Mouse (Mus musculus) heart, embryonic 15.5 days (tissue): ENCODE measurements around the gene Kcnmb4. TPM values are rescaled to one million over a fixed set of nuclear protein-coding genes. Genes with fewer than 3 reads are reported as not detected.
A peak's percentile ranks its signal among the peaks of the same experiment; 100 is the strongest.

Experiments used
- ATAC-seq: fragments of 200-750 bp; cut with Nextera tagmentation; replicated peaks from 2 replicates; pipeline ENCODE4 v1.8.0; 2017; ENCODE audit warnings: low read depth, moderate TSS enrichment; ENCODE audit not compliant: insufficient number of reproducible peaks, insufficient read depth, low FRiP score
- H3K27ac ChIP-seq: fragments of 300-500 bp; sonication (generic); 2 replicates; pipeline ENCODE4 v1.5.1; 2015; ENCODE audit warnings: mild to moderate bottlenecking, inconsistent platforms
- H3K27me3 ChIP-seq: fragments of 300-500 bp; sonication (generic); 2 replicates; pipeline ENCODE4 v1.6.1; 2015; ENCODE audit warnings: inconsistent platforms
- H3K36me3 ChIP-seq: fragments of 300-500 bp; sonication (generic); 2 replicates; pipeline ENCODE4 v1.6.1; 2015; ENCODE audit warnings: mild to moderate bottlenecking, inconsistent platforms
- H3K4me1 ChIP-seq: fragments of 300-500 bp; sonication (generic); replicated peaks from 2 replicates; pipeline ENCODE4 v1.6.1; 2015; ENCODE audit warnings: inconsistent platforms
- H3K4me2 ChIP-seq: fragments of 300-500 bp; sonication (generic); 2 replicates; pipeline ENCODE4 v1.6.1; 2015; ENCODE audit warnings: inconsistent platforms, mild to moderate bottlenecking, moderate library complexity
- H3K4me3 ChIP-seq: fragments of 300-500 bp; sonication (generic); 2 replicates; pipeline ENCODE4 v1.5.1; 2015; ENCODE audit warnings: mild to moderate bottlenecking, inconsistent platforms
- H3K9ac ChIP-seq: fragments of 300-500 bp; sonication (generic); 2 replicates; pipeline ENCODE4 v1.6.1; 2015; ENCODE audit warnings: mild to moderate bottlenecking, inconsistent platforms
- H3K9me3 ChIP-seq: fragments of 300-500 bp; sonication (generic); replicated peaks from 2 replicates; pipeline ENCODE4 v1.6.1; 2016; ENCODE audit warnings: inconsistent platforms
- WGBS: fragments of 180-500 bp; shearing (Covaris S2); methylation state at CpG from one replicate; pipeline ENCODE4 v1.1.7; 2015; ENCODE audit warnings: mixed read lengths; 5-methylcytosine and 5-hydroxymethylcytosine counted together
- polyA plus RNA-seq: library from polyadenylated mRNA; unstranded; fragments of >200 nt; fragmentation: Nextera tagmentation; extraction: Ambion mirVana; gene quantifications from 2 replicates; pipeline ENCODE4 v1.2.1, GENCODE M21; 2015

The Kcnmb4 gene
- polyA plus RNA-seq, 1 experiment from 2014 or later: 3.7 TPM

DNA sequence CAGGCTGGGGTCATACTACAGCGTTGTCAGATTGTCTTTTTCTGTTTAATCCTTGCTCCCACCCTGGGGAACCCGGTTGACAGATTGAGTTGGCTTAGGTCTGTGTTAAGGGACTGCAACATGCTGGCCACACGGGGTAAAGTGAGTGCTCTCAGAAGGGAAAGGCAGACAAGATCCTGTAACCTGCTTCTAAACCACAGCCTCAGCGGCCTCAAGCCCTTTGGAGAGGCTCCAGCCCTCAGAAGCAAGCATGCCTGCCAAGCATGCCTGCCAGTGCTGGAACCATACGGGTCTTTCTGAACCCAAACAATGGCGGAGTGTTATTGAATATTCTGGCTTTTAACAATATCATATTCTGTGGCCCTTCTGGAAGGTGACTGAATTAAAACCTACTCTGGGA is 48.8 kb downstream of the Kcnmb4 start:
- Histone ChIP-seq H3K36me3 (no peaks in the 10 kb centered on the region), H3K4me3 (no peak overlapping the region), H3K27me3 (no peaks in the 10 kb centered on the region), H3K9me3 (no peaks in the 10 kb centered on the region), H3K4me2 (no peak overlapping the region), H3K27ac (no peak overlapping the region), H3K9ac (no peak overlapping the region), H3K4me1 (no peaks in the 10 kb centered on the region)
- no peak for ATAC-seq
- WGBS: 79% methylated on average over 6 of the region's 6 CpGs

DNA sequence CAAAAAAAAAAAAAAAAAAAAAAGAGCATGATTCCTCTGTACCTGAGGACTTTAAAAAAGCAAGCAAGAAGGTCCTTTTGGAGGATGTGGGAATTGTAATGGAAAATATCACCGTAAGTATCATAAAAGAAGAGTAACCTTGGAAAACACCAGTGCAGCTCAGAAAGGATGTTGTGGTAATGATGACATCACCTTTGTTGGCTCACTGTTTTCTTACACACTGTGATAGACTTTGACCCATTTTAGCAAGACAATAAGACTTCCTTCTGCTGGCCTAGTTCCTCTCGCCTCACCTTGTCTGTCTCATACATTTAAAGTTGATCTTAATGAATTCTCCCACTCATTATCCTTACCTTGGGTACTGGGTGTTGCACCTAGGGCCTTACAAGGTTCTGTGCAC is 51.1 kb downstream of the Kcnmb4 start:
- no peaks in the 10 kb centered on the region for H3K36me3 ChIP-seq
- WGBS: 87% methylated on average over 2 of the region's 2 CpGs
- H3K9me3 ChIP-seq: no peaks in the 10 kb centered on the region
- H3K4me3 ChIP-seq: no peak overlapping the region
- H3K27ac ChIP-seq: no peak overlapping the region
- no peaks in the 10 kb centered on the region for H3K4me1 ChIP-seq
- no peak overlapping the region for H3K9ac ChIP-seq
- ATAC-seq: no peak
- no peak overlapping the region for H3K4me2 ChIP-seq
- H3K27me3 ChIP-seq: no peaks in the 10 kb centered on the region

DNA sequence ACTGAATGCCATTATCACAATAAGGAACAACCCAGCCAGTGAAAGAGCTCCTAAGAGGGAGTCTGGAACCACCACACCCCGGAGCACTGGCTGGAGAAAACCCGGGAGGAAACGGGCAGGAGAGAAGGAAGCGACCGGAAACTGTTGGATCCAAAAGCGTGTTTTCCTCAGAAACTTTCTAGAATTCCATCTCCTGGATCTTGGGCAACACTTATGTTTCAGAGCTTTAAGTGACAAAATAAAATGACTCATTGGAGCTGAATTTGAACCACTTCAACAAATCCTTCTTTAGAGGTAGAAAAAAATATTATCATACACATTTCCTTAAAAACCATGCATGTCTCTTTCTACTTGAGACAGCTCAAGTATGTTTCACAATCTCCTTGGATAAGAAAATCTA is 52.7 kb downstream of the Kcnmb4 start:
- Histone ChIP-seq H3K36me3 (no peaks in the 10 kb centered on the region), H3K4me3 (no peak overlapping the region), H3K27me3 (no peaks in the 10 kb centered on the region), H3K4me2 (no peak overlapping the region), H3K4me1 (no peaks in the 10 kb centered on the region), H3K9me3 (no peaks in the 10 kb centered on the region), H3K27ac (no peak overlapping the region), H3K9ac (no peak overlapping the region)
- no peak for ATAC-seq
- 82% methylated on average over 6 of the region's 6 CpGs for WGBS

- H3K4me3 ChIP-seq: no peak overlapping the region
- H3K27ac ChIP-seq: no peak overlapping the region
- H3K4me2 ChIP-seq: peak overlapping the region; percentile 40
- H3K36me3 ChIP-seq: no peaks in the 10 kb centered on the region
- 54% methylated on average over 24 of the region's 24 CpGs for WGBS
- H3K9me3 ChIP-seq: no peaks in the 10 kb centered on the region
- no peak; the same call in 1 of the 2 replicates for ATAC-seq
- H3K27me3 ChIP-seq: no peaks in the 10 kb centered on the region
- no peaks in the 10 kb centered on the region for H3K4me1 ChIP-seq
- no peak overlapping the region for H3K9ac ChIP-seq
Measured at GRCm38 (mm10) chr10:116418121-116418726, 55.5 kb downstream of the Kcnmb4 start.

DNA sequence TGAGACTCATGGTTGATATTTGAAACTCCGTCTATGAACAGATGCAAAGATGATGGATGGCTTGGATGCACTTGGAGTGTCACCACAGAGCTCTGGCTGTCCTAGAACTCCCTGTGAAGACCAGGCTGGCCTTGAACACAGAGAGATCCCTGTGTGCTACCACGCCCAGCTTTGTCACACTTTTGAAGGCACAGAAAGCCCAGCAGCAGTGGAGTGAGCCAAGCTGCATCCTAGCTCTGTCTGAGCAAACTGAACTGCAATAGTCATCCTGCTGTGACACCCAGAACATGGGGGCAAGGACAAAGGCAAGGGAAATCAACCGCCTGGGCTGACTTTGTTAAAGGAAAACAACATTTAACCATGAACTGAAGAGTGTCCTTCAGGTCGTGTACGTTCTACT is 57.0 kb downstream of the Kcnmb4 start:
- no peaks in the 10 kb centered on the region for H3K4me1 ChIP-seq
- no peak overlapping the region for H3K9ac ChIP-seq
- no peaks in the 10 kb centered on the region for H3K27me3 ChIP-seq
- no peak overlapping the region for H3K27ac ChIP-seq
- ATAC-seq: no peak
- no peak overlapping the region for H3K4me2 ChIP-seq
- H3K9me3 ChIP-seq: no peaks in the 10 kb centered on the region
- H3K4me3 ChIP-seq: no peak overlapping the region
- WGBS: 49% methylated on average over 5 of the region's 5 CpGs
- H3K36me3 ChIP-seq: no peaks in the 10 kb centered on the region

GRCm38 (mm10) chr10:116416142-116416541 is 57.5 kb downstream of the Kcnmb4 start:
- no peak overlapping the region for H3K9ac ChIP-seq
- H3K27ac ChIP-seq: no peak overlapping the region
- WGBS: 70% methylated on average over 6 of the region's 6 CpGs
- H3K4me2 ChIP-seq: no peak overlapping the region
- no peaks in the 10 kb centered on the region for H3K9me3 ChIP-seq
- no peak overlapping the region for H3K4me3 ChIP-seq
- no peaks in the 10 kb centered on the region for H3K36me3 ChIP-seq
- H3K27me3 ChIP-seq: no peaks in the 10 kb centered on the region
- H3K4me1 ChIP-seq: no peaks in the 10 kb centered on the region
- ATAC-seq: no peak

- WGBS: 21% methylated on average over 9 of the region's 9 CpGs
- H3K4me3 ChIP-seq: no peak overlapping the region
- H3K4me2 ChIP-seq: 0 out of 2 replicates have a peak overlapping the region, but pooled peaks have one; percentile 7
- no peak for ATAC-seq
- no peak overlapping the region for H3K27ac ChIP-seq
- H3K9ac ChIP-seq: no peak overlapping the region
- H3K36me3 ChIP-seq: no peaks in the 10 kb centered on the region
- no peaks in the 10 kb centered on the region for H3K27me3 ChIP-seq
- no peaks in the 10 kb centered on the region for H3K4me1 ChIP-seq
- H3K9me3 ChIP-seq: no peaks in the 10 kb centered on the region
Measured at GRCm38 (mm10) chr10:116410826-116411225, 62.9 kb downstream of the Kcnmb4 start.

DNA sequence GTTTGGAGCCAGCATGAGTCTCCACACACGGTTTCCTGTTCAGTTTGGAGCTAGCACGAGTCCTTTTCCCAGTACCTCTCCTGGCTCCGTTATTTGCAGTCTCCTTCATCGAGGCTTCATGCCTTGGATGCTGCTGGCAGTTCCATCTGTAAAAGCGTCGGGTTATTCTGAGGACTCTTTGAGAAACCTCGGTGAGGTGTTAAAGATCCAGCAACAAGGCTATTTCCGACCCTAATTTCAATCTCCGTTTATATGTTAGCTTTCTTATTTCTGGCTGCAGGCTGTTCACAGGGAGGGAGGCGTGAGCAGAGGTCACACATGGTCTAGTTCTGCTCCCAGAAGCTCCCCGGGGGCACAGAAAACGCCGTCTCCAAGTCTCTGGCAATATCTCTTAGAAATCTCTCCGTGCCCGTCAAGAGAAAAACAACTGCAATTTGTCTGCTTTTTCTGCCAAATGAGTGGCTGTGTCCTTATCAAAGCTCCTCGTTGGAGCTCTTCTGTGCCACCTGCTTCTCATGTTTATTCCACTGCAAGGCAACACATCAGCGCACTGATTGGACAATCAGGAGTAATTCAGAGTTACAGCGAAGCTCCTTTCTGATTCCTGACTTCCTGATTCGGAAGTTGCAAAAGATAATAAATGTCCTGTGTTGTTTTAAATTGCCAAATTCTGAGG is 65.9 kb downstream of the Kcnmb4 start:
- H3K9me3 ChIP-seq: no peaks in the 10 kb centered on the region
- no peak overlapping the region for H3K4me3 ChIP-seq
- H3K9ac ChIP-seq: no peak overlapping the region
- H3K36me3 ChIP-seq: no peaks in the 10 kb centered on the region
- 36% methylated on average over 19 of the region's 19 CpGs for whole genome bisulfite sequencing
- no peak overlapping the region for H3K4me2 ChIP-seq
- no peak for ATAC-seq
- no peaks in the 10 kb centered on the region for H3K27me3 ChIP-seq
- no peak overlapping the region for H3K27ac ChIP-seq
- no peaks in the 10 kb centered on the region for H3K4me1 ChIP-seq

GRCm38 (mm10) chr10:116405011-116405410 is 68.7 kb downstream of the Kcnmb4 start:
- H3K27me3 ChIP-seq: no peaks in the 10 kb centered on the region
- 93% methylated on average over 6 of the region's 6 CpGs for whole genome bisulfite sequencing
- H3K4me2 ChIP-seq: no peak overlapping the region
- no peaks in the 10 kb centered on the region for H3K36me3 ChIP-seq
- no peaks in the 10 kb centered on the region for H3K4me1 ChIP-seq
- no peaks in the 10 kb centered on the region for H3K9me3 ChIP-seq
- ATAC-seq: no peak
- no peak overlapping the region for H3K9ac ChIP-seq
- H3K4me3 ChIP-seq: no peak overlapping the region
- H3K27ac ChIP-seq: no peak overlapping the region

DNA sequence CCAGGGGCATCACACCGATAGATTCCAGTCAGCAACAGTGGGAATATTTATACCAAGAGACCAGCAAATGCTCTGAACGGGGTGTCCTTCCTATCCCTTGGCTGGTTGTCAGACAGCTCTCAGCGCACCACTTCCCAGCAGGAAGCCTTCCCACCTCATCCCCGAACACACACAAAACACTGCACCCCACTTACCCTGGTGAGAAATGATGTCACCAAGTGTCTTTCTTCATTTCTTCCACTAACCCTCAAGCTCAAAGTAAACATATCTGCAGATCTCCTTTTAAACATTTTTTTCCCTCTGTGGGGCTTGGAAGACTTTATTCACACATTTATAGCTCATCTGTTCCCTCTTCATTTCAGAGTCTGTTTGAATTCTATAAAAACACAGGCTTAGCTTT is 70.0 kb downstream of the Kcnmb4 start:
- no peak overlapping the region for H3K4me3 ChIP-seq
- no peak overlapping the region for H3K9ac ChIP-seq
- ATAC-seq: no peak
- no peak overlapping the region for H3K4me2 ChIP-seq
- 51% methylated on average over 4 of the region's 4 CpGs for WGBS
- no peaks in the 10 kb centered on the region for H3K9me3 ChIP-seq
- no peak overlapping the region for H3K27ac ChIP-seq
- no peaks in the 10 kb centered on the region for H3K4me1 ChIP-seq
- no peaks in the 10 kb centered on the region for H3K27me3 ChIP-seq
- H3K36me3 ChIP-seq: no peaks in the 10 kb centered on the region

DNA sequence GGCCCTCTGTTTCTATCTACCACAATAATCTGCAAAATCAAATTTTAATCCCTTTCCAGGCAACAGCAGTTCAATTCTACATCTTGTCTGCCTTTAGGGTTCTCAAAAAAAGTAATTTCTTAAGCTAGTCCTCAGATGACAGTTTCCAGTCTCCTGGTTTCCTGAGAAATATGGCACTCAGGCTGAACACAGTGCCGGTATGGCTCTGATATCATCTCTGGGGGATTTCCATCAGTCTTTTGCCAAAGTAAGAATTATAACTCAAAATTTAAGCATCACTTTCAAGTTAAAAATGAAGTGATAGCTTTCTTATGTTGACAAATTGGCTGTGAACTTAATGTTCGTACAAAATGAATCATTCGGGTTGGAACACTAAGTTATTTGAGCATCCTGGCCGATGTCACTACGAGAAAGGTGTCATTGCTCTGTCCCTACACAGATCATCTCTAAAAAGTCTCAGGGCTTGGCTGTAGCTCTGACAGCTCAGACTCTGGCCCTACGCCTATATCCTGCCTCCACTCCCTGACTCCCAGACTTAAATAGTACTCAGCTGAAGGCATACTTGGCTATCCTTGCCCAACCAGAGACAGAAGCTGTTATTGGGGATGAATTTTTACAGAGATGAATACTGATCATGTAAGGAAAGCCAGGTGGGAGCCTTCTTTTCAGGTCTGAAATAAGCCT is 70.8 kb downstream of the Kcnmb4 start:
- ATAC-seq: no peak
- H3K4me2 ChIP-seq: no peak overlapping the region
- no peaks in the 10 kb centered on the region for H3K9me3 ChIP-seq
- H3K27me3 ChIP-seq: no peaks in the 10 kb centered on the region
- no peak overlapping the region for H3K4me3 ChIP-seq
- WGBS: 74% methylated on average over 6 of the region's 6 CpGs
- no peak overlapping the region for H3K27ac ChIP-seq
- H3K9ac ChIP-seq: no peak overlapping the region
- no peaks in the 10 kb centered on the region for H3K36me3 ChIP-seq
- H3K4me1 ChIP-seq: peaks cover 2% of the 10 kb centered on the region; the same call in 1 of the 2 replicates
